Comparison of ENCODE assay signal across 8 mouse cellular contexts in the genomic region with DNA sequence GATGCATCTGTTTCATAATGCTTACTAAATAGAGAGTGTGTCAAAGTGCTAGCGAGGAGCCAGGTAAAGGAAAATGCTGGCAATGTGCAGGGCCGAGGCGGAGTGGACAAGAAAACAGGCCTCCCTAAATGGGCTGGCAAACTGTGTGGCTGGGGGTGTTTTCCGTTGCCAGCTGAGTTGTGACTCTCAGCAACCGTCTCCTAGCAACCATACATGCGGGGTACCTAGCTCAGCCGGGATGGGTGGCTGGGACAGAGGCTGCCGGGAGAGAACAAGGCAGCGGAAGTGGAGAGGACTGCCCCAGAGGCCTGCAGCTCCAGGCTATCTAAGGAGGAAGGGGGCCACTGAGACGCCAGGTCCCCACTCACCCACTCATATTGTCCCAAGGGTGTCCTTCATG.
A peak's percentile ranks its signal among the peaks of the same experiment; 100 is the strongest.
DNase-seq lines count a peak whose midpoint lies in the region; ATAC-seq lines count a peak whose summit lies in the region.
"Had no signal": no experiment of that assay in that cellular context is flagged by ENCODE, and none has a peak within 500 bp of the region (broad histone marks: within the 10 kb centered on the region; RNA-seq: fewer than 3 reads in every experiment).

No protein-coding gene starts in this region.

- H3K4me3 ChIP-seq in forebrain, embryonic 14.5 days (ENCODE audit: low read depth, low read length) = no peak overlapping the region
- no peak overlapping the region for H3K4me3 ChIP-seq in midbrain, embryonic 13.5 days (replicated peaks)
- no peak overlapping the region for H3K4me3 ChIP-seq in liver, embryonic 12.5 days
- H3K4me3 ChIP-seq: limb, embryonic 15.5 days had no signal

- peak; percentile 77 for DNase-seq in forebrain, embryonic 14.5 days (ENCODE audit: low spot score)
- DNase-seq in layer of hippocampus, adult 18-20 months (ENCODE audit: low spot score in 2 of 2) = peak; percentile 84 to 88
- DNase-seq in telencephalon, adult 2 months (ENCODE audit: low read depth, low spot score) = peak; percentile 85
- DNase-seq in heart, postnatal 10 days = no peak
- DNase-seq in urinary bladder, postnatal 25 days (ENCODE audit: low spot score) = no peak

- H3K9ac ChIP-seq in forebrain, embryonic 14.5 days (ENCODE audit: low read length) = no peak overlapping the region
- H3K9ac ChIP-seq in midbrain, embryonic 13.5 days (replicated peaks) = 0 out of 2 replicates have a peak overlapping the region, but pooled peaks have one; percentile 24
- H3K9ac ChIP-seq in liver, embryonic 12.5 days = no peak overlapping the region
- H3K9ac ChIP-seq: limb, embryonic 15.5 days had no signal

- intact Hi-C loops in heart, postnatal 10 days (cut with DNase I) = no loop called here

- H3K27ac ChIP-seq in forebrain, embryonic 14.5 days (ENCODE audit: low read depth, low read length) = peak overlapping the region; percentile 24; the same call in 1 of the 2 replicates
- 0 out of 2 replicates have a peak overlapping the region, but pooled peaks have one; percentile 16 for H3K27ac ChIP-seq in midbrain, embryonic 13.5 days
- no peak overlapping the region for H3K27ac ChIP-seq in liver, embryonic 12.5 days
- H3K27ac ChIP-seq: limb, embryonic 15.5 days had no signal

- peak; percentile 76; the same call in 1 of the 2 replicates for ATAC-seq in forebrain, embryonic 14.5 days
- peak; percentile 85 for ATAC-seq in midbrain, embryonic 13.5 days
- no peak for ATAC-seq in liver, embryonic 12.5 days

- H3K27me3 ChIP-seq in forebrain, embryonic 14.5 days (replicated peaks; ENCODE audit: control insufficient read depth, insufficient read depth, low read length) = no peaks in the 10 kb centered on the region
- H3K27me3 ChIP-seq in midbrain, embryonic 13.5 days = no peaks in the 10 kb centered on the region
- H3K27me3 ChIP-seq in liver, embryonic 12.5 days (replicated peaks) = no peaks in the 10 kb centered on the region
- H3K27me3 ChIP-seq: limb, embryonic 15.5 days had no signal

- H3K36me3 ChIP-seq in forebrain, embryonic 14.5 days (ENCODE audit: control insufficient read depth, insufficient read depth, low read length) = no peaks in the 10 kb centered on the region
- H3K36me3 ChIP-seq in midbrain, embryonic 13.5 days = no peaks in the 10 kb centered on the region
- H3K36me3 ChIP-seq in liver, embryonic 12.5 days = no peaks in the 10 kb centered on the region
- H3K36me3 ChIP-seq: limb, embryonic 15.5 days had no signal

- no peaks in the 10 kb centered on the region for H3K9me3 ChIP-seq in forebrain, embryonic 14.5 days (replicated peaks; ENCODE audit: control insufficient read depth, low read length)
- H3K9me3 ChIP-seq in midbrain, embryonic 13.5 days = no peaks in the 10 kb centered on the region
- H3K9me3 ChIP-seq in liver, embryonic 12.5 days (replicated peaks) = no peaks in the 10 kb centered on the region
- H3K9me3 ChIP-seq: limb, embryonic 15.5 days had no signal

- WGBS in forebrain, embryonic 14.5 days = 13% methylated on average over 10 of the region's 10 CpGs
- WGBS in midbrain, embryonic 13.5 days = 17% methylated on average over 10 of the region's 10 CpGs
- WGBS in liver, embryonic 12.5 days (ENCODE audit: insufficient replicate concordance) = 48% methylated on average over 10 of the region's 10 CpGs

- no peak overlapping the region for H3K4me2 ChIP-seq in forebrain, embryonic 14.5 days (ENCODE audit: low read length)
- H3K4me2 ChIP-seq in midbrain, embryonic 13.5 days (replicated peaks) = no peak overlapping the region
- no peak overlapping the region for H3K4me2 ChIP-seq in liver, embryonic 12.5 days
- H3K4me2 ChIP-seq: limb, embryonic 15.5 days had no signal

- H3K4me1 ChIP-seq in forebrain, embryonic 14.5 days (ENCODE audit: control insufficient read depth, insufficient read depth, low read length) = peaks cover 10% of the 10 kb centered on the region
- peaks cover 14% of the 10 kb centered on the region for H3K4me1 ChIP-seq in midbrain, embryonic 13.5 days (replicated peaks)
- H3K4me1 ChIP-seq in liver, embryonic 12.5 days = no peaks in the 10 kb centered on the region
- H3K4me1 ChIP-seq: limb, embryonic 15.5 days had no signal

Comparison
In these comparisons a context has a peak if more than half of its experiments do, and no peak if none do; other contexts are left out.
1. DNase-seq: peak in forebrain, embryonic 14.5 days (single experiment), layer of hippocampus, adult 18-20 months (2 of 2) and telencephalon, adult 2 months (single experiment); none in heart, postnatal 10 days (0 of 2) and urinary bladder, postnatal 25 days (single experiment).